In genomic region chrX:86016591-86016990, GRCm38 (mm10) we compare ENCODE assay signal across 9 mouse cellular contexts.
"Had no signal": no experiment of that assay in that cellular context is flagged by ENCODE, and none has a peak within 500 bp of the region (broad histone marks: within the 10 kb centered on the region; RNA-seq: fewer than 3 reads in every experiment).

No protein-coding gene starts in this region.

- DNase-seq: lung, adult 18-20 months; lung, embryonic 14.5 days; lung, postnatal 10 days; lung, postnatal 4 days; midbrain, embryonic 14.5 days; right cerebral cortex, postnatal 14 days; thymus, adult 2 months; thymus, postnatal 25 days; thymus, postnatal 4 days had no signal
